Mouse (Mus musculus): ENCODE measurements around the gene Sec16b.

Sec16b gene

GRCm38 (mm10) chr1:157514298-157514697 is 7.8 kb downstream of the Sec16b start:
- DNase-seq, result no peak

- no peak for DNase-seq
These were observed 10.6 kb downstream of the Sec16b start for GRCm38 (mm10) chr1:157516838-157517808.

GRCm38 (mm10) chr1:157518111-157518523 is 11.6 kb downstream of the Sec16b start:
- peak; percentile 17 to 42 for DNase-seq

- no peak for DNase-seq
These were observed 12.9 kb downstream of the Sec16b start for GRCm38 (mm10) chr1:157519396-157519795.

- DNase-seq, result no peak
These were observed 15.8 kb downstream of the Sec16b start for GRCm38 (mm10) chr1:157522322-157522721.

- no peak for DNase-seq
These were observed 18.2 kb downstream of the Sec16b start for GRCm38 (mm10) chr1:157524775-157525174.

GRCm38 (mm10) chr1:157525692-157526354 is 19.3 kb downstream of the Sec16b start:
- DNase-seq, result no peak

- DNase-seq, result no peak
These were observed 20.1 kb downstream of the Sec16b start for GRCm38 (mm10) chr1:157526625-157527024.

DNA sequence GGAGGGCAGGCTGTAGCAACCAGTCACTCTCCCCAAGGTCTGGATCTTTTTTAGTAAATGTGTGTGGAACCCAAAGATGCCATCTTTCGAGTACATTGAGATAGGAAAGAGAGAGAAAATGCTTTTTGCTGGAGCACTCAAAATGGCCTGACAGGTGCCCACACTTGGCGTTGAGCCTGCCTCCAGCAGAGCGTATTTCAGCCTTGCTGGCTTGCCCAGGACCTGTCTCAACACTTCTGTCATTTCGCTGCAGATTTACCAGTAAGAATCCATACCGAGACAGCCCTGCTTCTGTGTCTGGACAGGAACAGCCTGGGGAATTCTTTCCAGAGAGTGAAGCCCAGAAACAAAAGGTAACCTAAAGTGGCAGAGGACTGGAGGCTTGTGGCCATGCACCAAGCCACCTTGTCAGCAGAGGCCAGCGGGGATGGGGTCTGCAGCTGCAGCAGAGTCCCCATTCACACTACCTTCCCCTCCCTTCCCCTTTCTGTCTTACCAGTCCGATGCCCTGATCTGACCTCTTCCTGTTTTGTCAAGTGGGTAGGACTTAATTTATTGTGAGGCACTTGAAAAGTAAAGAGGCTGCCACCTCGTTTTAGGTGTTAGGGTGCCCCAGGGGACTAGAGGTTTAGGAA is 26.4 kb downstream of the Sec16b start:
- no peak for DNase-seq

DNA sequence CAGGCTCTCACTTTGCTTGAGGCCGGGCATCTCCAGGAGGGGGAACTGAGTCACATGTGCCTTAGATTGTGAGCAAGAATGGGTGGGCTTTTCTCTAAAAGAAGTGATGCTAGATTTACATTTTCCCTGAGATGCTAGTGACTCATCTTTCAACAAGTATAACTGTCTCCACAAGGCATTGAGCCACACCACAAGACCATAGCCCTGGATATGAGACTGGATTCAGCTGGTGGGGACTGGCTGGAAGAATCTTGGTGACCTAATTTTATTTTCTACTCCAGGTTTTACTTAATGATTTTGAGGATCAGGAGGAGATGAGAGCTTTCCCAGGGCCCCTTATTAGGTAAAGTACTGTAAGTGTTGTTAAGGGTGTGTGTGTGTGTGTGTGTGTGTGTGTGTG is 29.0 kb downstream of the Sec16b start:
- no peak for DNase-seq

DNA sequence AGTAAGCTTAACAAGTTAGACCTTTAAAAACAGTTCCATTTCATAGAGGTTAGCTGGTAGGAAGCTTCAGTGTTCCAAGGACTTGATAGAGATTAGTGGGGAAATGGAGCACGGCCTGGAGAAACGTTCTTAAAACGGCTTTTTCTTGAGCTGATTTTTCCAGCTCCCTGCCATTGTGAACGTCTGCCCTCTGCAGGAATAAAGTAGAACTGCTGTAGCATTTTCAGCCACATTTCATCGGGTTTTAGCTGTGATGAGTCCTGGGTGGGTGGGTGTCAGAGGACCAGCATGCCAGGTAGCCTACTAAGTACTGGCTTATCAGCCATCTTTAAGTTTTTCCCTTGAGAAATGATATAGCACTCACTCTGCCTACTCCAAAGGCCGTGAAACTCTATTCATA is 29.9 kb downstream of the Sec16b start:
- DNase-seq, result peak in 1 of 2 experiments; percentile 51

DNA sequence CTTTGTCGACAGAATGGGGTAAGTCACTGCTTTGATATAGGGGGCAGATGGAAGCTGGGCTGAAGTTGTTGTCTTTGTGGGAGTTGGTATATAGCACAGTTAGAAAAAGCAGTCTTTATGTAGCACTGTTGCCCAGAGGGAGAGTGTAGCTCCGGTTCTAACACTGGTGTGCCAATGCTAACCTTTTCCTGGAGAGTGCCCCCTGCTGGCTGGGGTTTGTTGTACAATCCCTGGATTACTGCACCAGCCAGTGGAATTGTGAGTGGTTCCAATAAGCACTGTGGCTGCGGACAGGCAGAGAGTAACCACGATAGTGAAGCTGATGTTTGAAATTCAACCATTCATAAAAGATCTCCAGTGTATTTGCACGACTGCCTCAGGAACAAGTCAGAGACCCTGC is 31.1 kb downstream of the Sec16b start:
- peak in 1 of 2 experiments; percentile 40 for DNase-seq

- DNase-seq, result no peak
These were observed 38.5 kb downstream of the Sec16b start for GRCm38 (mm10) chr1:157545056-157545455.

DNA sequence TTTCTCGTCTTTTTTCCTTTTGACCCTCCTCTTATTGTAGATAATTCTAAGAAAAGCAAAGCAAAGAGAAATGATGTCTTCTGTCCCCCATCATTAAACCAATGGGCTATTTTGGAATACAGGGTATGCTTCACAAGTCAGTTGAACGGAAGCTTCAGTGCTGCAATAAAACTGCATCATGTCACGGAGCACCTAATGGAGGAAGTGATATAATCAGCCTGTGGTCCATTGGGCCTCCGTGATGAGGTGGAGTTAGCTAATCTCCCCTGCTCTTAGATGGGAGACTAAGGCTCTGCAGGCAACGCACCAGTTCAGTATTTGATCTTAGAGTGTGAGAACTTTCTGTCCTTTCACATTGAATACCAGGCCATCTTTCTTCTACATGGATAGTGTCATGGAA is 41.1 kb downstream of the Sec16b start:
- no peak for DNase-seq

GRCm38 (mm10) chr1:157549721-157550120 is 43.2 kb downstream of the Sec16b start:
- DNase-seq, result no peak

DNA sequence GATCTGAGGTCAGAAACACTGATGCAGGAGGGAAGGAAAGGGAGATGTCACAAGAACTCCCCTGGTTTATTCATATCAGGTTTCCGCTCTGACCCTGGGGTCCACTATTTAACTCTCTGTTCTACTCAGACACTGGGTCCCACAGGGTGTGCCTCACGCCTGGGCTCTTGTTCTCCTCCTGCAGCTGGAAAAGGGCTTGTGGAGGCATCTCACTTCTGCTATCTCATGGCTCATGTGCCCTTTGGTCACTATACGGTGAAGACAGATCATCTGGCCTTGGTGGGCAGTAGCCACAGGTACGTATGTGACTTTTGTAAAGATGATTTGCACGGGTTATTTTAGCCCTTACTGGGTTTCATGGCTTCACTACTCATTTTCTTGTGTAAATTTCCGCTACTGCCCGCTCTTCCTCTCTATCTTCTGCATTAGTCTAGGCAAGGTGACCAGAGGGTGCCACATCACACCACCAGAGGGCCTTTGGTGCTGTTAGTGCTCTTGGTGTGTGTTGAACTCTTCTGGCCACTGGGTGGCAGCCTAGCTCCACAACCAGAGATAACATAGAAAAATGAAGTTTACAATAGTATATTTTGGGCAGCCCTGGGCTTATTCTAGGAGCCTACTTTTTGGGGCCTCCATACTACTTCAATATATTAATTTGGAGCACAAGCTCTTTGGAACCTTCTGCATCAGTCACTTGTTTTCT is 46.4 kb downstream of the Sec16b start:
- DNase-seq, result peak; percentile 59 to 72

- DNase-seq, result peak in 1 of 2 experiments; percentile 29
These were observed 47.6 kb downstream of the Sec16b start for GRCm38 (mm10) chr1:157554163-157554562.

- no peak for DNase-seq
These were observed 48.4 kb downstream of the Sec16b start for GRCm38 (mm10) chr1:157554686-157555530.

GRCm38 (mm10) chr1:157555738-157556137 is 49.2 kb downstream of the Sec16b start:
- DNase-seq, result no peak

GRCm38 (mm10) chr1:157556439-157556838 is 49.9 kb downstream of the Sec16b start:
- DNase-seq, result no peak

- DNase-seq, result no peak
These were observed 51.6 kb downstream of the Sec16b start for GRCm38 (mm10) chr1:157558145-157558544.

GRCm38 (mm10) chr1:157559986-157560385 is 53.5 kb downstream of the Sec16b start:
- no peak for DNase-seq
